Mouse (Mus musculus) spleen, adult 10 weeks (tissue): ENCODE measurements around the gene Trpc2. TPM values are rescaled to one million over a fixed set of nuclear protein-coding genes. Genes with fewer than 3 reads are reported as not detected.

ENCODE experiments used
- polyA plus RNA-seq: library from polyadenylated mRNA; stranded (reverse); fragments of 350-450 nt; fragmentation: Illumina TruSeq; extraction: RNeasy Lipid Tissue Mini Kit (QIAGEN cat#74804); gene quantifications from one replicate; pipeline ENCODE4 v1.2.3, GENCODE M21; 2015; ENCODE audit warnings: low replicate concordance; ENCODE audit not compliant: insufficient read depth

Gene Trpc2
- not detected for polyA plus RNA-seq

DNA sequence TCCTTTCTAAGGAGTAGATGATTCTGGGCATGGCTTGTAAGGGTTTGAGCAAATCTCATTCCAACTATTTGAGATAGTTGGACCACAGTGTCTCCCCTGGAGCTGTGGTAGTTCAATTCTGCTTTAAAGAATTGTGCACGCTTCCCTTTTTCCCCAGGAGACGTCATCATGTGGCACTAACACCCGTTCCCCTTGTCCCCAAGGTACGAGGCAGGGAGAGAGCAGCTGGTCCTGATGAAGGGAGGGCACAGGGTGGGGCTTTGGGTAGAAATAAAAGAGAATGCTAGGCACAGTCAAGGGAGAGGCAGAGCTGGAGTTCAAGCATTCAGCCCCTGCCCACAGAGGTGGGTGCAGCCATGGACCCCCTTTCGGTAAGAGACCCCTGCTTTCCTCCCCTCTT lies at the start of gene Trpc2:
Gene Trpc2 (plus strand): TSS at position 301 of the 400 bp plus-strand sequence.

DNA sequence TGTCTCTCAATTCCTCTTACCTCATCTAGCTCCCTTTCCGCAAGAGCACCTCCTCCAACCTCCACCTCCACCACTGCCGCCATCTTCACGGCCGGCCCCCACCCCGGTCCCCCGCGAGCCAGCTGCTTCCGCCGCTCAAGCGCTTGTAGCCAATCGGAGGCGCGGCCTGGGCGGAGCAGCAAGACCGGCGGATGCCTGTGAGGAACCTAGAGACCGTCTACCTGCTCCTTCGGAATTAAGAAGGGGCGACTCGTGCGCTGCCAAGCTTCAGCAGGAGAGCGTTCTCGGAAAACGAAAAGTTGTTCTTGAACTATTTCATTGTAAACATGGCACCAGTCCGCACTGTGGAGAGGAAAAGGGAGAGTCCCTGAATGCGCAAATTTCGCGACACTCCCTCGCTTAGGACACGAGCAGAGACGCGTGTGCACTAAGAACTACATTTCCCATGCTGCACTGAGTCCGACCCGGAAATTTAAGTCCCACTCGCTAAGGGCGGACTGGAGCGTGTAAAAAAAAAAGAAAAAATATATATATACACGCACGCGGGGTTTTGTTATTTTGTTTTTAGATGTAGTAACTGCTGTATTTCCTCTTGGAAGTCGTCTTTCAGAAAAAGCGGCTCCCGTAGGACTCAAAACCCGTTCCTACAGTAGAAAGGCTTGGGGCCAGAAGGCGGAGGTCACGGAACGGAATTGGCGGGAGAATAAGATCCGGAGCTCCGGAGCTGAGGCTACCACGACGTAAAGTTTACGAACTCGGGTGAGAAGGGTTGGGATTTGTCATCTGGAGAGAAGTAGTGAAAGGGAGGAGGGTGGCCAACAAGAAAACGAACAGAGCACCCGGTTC lies 17.6 kb upstream of the Trpc2 start, which contains the start of the genes Rnf121, Xndc1 and Xntrpc:
Gene Rnf121 (minus strand): TSS at position 424 of the 846 bp plus-strand sequence.
Gene Xndc1 (plus strand): TSS at position 466 of the 846 bp plus-strand sequence.
Gene Xntrpc (plus strand): TSS at position 668 of the 846 bp plus-strand sequence.

DNA sequence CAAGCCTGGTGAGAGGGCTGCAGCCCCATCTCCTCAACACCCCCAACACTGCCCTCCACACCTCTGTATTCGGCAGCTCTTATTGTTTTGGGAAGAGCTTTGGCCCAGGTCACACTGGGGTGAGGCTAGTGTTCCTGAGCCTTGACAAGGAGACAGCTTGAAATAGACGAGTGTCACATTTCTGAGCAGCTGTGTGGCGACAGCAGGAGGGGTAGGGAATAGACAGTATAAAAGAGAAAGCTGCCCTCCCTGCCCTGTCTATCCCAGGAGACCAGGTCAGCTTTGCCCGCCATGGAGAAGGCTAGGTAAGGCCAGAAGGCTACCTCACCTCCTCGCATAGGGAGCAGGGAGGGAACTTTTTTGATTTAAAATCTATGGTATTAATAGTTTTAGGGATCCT lies 18.6 kb downstream of the Trpc2 start, which contains the start of gene Art1:
Gene Art1 (plus strand): TSS at position 257 of the 400 bp plus-strand sequence.

DNA sequence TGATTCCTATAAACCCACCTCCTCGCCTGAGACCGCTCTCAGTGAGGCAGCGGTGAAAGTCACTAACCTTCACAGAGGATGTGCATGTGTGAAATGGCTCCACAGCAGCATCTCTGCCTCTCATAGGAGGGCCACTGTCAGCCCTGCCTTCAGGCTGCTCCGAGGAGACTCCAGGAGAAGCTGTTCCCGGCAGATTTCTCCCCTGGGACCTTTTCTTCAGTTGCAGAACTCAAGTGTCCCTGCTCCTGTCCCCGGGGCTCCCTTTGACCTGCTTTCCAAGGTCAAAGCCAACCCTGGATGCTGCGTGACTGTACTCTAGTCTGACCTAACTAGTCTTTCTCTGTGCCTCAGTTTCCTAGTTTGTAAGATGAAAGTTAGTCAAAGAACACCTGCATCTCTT lies 26.3 kb downstream of the Trpc2 start, which contains the start of gene Art5:
Gene Art5 (minus strand): TSS at position 319 of the 400 bp plus-strand sequence.

DNA sequence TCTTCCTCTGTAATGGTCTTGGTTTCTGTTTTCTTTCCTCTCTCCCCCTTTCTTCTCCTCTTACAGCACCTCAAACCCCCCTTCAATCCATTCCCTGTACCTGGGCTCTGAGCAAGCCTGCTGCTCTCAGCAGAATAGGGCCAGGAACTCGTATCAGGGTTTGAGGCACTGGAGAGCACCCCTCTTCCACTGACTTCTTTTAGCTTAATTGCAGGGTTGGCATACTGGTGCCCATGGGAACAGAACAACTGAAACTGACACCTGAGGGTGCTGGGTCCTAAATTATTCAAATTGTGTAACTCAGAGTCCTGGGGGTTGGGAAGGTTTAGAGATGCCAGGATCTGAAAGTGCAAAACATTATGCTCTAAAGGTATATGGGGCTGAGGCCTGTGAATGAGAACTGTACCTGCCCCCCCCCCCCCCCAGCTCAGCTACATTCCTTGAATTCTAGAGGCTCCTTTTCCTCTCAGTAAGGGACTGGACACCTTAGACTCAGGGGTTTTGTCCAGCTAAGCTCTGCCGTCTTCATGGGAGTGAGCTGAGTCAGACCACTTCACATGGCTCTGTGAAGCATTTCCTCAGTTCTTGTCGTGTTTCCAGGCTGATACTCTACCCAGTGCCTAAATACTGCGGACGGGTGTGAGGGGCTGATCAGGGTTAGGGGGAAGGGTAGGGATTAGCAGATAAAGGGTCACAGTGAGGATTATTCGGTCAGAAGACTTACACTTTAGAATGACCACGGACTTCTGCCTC lies 33.8 kb downstream of the Trpc2 start, which contains the start of gene Chrna10:
Gene Chrna10 (minus strand): TSS at position 250 of the 753 bp plus-strand sequence.

Other genes with a start within 250 kb of the Trpc2 start
- gene Inppl1, start 244.9 kb upstream of the Trpc2 start, polyA plus RNA-seq: 22.2 TPM
- gene Folr2, start 225.9 kb upstream of the Trpc2 start, polyA plus RNA-seq: 0.70 TPM
- 54.4 TPM for gene Anapc15, start 219.4 kb upstream of the Trpc2 start, polyA plus RNA-seq
- not detected for gene Folr1, start 212.3 kb upstream of the Trpc2 start, polyA plus RNA-seq
- gene Lamtor1, start 177.2 kb upstream of the Trpc2 start, polyA plus RNA-seq: 50.3 TPM
- gene Tomt, start 176.8 kb upstream of the Trpc2 start, polyA plus RNA-seq: not detected
- 3.0 TPM for gene Lrrc51, start 149.2 kb upstream of the Trpc2 start, polyA plus RNA-seq
- 165 TPM for gene Numa1, start 149.0 kb upstream of the Trpc2 start, polyA plus RNA-seq
- gene Il18bp, start 64.4 kb upstream of the Trpc2 start, polyA plus RNA-seq: 37.4 TPM
- gene Rnf121, start 17.6 kb upstream of the Trpc2 start, polyA plus RNA-seq: 23.6 TPM
- 54.1 TPM for gene Xndc1, start 17.6 kb upstream of the Trpc2 start, polyA plus RNA-seq
- gene Xntrpc, start 17.4 kb upstream of the Trpc2 start, polyA plus RNA-seq: 1.5 TPM
- not detected for gene Art1, start 18.6 kb downstream of the Trpc2 start, polyA plus RNA-seq
- gene Art5, start 26.4 kb downstream of the Trpc2 start, polyA plus RNA-seq: not detected
- gene Chrna10, start 33.7 kb downstream of the Trpc2 start, polyA plus RNA-seq: not detected
- gene Nup98, start 127.1 kb downstream of the Trpc2 start, polyA plus RNA-seq: 47.2 TPM
- gene Pgap2, start 127.1 kb downstream of the Trpc2 start, polyA plus RNA-seq: 53.8 TPM
- gene Rhog, start 172.9 kb downstream of the Trpc2 start, polyA plus RNA-seq: 113 TPM
- gene Stim1, start 184.7 kb downstream of the Trpc2 start, polyA plus RNA-seq: 39.5 TPM